Mouse (Mus musculus) G1E (cell line): ENCODE data around the gene Dclre1a. TPM values are rescaled to one million over a fixed set of nuclear protein-coding genes. Genes with fewer than 3 reads are reported as not detected.

Experiments used
- ATAC-seq: 2 replicates; pipeline ENCODE4 v1.8.0; 2016; ENCODE audit warnings: mild to moderate bottlenecking; ENCODE audit not compliant: insufficient number of reproducible peaks, poor library complexity, low FRiP score, severe bottlenecking; ENCODE audit errors: extremely low read depth
- DNase-seq: peaks from one replicate; pipeline ENCODE4 v3.0.0; 2012; ENCODE audit warnings: low spot score
- H3K27me3 ChIP-seq: 2 replicates; pipeline ENCODE4 v1.6.1; 2012; ENCODE audit warnings: mild to moderate bottlenecking, low read length, inconsistent platforms; ENCODE audit not compliant: insufficient read depth
- H3K36me3 ChIP-seq: replicated peaks from 2 replicates; pipeline ENCODE3; 2012; ENCODE audit warnings: mild to moderate bottlenecking, inconsistent platforms
- H3K4me1 ChIP-seq: 2 replicates; pipeline ENCODE4 v1.6.1; 2012; ENCODE audit warnings: low read depth, low read length, inconsistent platforms, mixed read lengths; ENCODE audit not compliant: insufficient read depth
- H3K4me3 ChIP-seq: 2 replicates; pipeline ENCODE4 v1.5.1; 2012; ENCODE audit warnings: low read depth, mild to moderate bottlenecking, inconsistent platforms, low read length, moderate library complexity, mixed read lengths
- H3K9me3 ChIP-seq: replicated peaks from 2 replicates; pipeline ENCODE4 v1.6.1; 2012; ENCODE audit warnings: inconsistent platforms
- CTCF ChIP-seq: IDR thresholded peaks from 2 replicates; pipeline ENCODE4 v1.5.1; 2012; ENCODE audit warnings: low read depth, low read length, inconsistent platforms, mixed read lengths
- GATA1 ChIP-seq: IDR thresholded peaks from 2 replicates; pipeline ENCODE4 v1.6.1; 2012; ENCODE audit warnings: borderline replicate concordance, low read length, inconsistent platforms, mixed read lengths
- GATA2 ChIP-seq: IDR thresholded peaks from 2 replicates; pipeline ENCODE4 v1.6.1; 2012; ENCODE audit warnings: low read depth, low read length, inconsistent platforms, borderline replicate concordance
- POLR2AphosphoS5 ChIP-seq: IDR thresholded peaks from 2 replicates; pipeline ENCODE4 v1.6.1; 2012; ENCODE audit warnings: low read depth, low read length, inconsistent platforms; ENCODE audit not compliant: insufficient replicate concordance
- TAL1 ChIP-seq: conservative IDR thresholded peaks from 2 replicates; pipeline ENCODE4 v1.6.1; 2012; ENCODE audit warnings: low read depth, low read length, inconsistent platforms, mixed read lengths
- polyA plus RNA-seq: library from polyadenylated mRNA; stranded (reverse); fragments of >175 nt; gene quantifications from 2 replicates; pipeline ENCODE4 v1.2.3, GENCODE M21; 2012
- total RNA-seq, 2 experiments: library from RNA; stranded (forward) in 1 of 2; stranded (reverse) in 1 of 2; fragments of 200-1000 nt in 1 of 2; fragments of >200 nt in 1 of 2; fragmentation: Nextera tagmentation in 1 of 2; gene quantifications; 2 replicates each; pipeline ENCODE4 v1.2.3; 2014 to 2017

The Dclre1a gene
- total and polyA plus RNA-seq, 3 experiments, result 4.2 to 76.8 (median 32.4) TPM

DNA sequence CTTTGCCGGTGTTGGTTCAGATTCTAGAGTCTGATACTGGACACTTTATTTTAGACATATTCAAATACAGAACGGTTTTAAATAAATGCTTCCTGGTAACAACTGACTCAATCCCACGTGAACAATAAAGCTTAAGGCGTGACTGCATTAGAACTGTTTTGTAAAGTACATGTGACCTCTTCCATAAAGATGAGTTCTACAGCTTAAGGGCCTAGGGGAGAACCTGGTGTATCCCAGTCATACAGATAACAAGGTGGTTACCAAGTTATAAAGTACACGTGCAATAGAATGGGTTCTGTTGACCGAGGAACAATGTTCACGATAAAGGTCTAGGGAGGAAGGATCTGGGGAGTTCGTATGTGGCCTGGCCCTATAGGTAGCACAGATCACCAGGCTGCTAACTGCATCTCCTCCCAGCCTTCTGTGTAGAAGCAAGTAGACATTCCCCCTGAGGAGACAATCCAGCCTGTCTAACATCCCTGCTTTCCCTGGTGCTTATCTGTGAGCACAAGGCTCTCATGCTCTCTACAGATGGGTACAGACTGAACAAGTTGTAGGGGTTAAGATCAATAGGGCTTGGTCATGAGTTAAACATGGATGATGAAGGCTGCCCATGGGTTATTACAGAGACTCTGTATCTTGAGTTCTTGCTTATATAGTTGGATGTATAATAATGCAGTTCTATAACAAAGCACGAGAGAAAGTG, 14.6 kb upstream of the Dclre1a start:
- no peak overlapping the region for H3K4me3 ChIP-seq
- peaks cover 54% of the 10 kb centered on the region for H3K4me1 ChIP-seq
- DNase-seq (no peak), ATAC-seq (no peak)
- no peak for TF ChIP-seq POLR2AphosphoS5
- no peak for TF ChIP-seq TAL1
- no peak for TF ChIP-seq GATA1
- H3K36me3 ChIP-seq, result peaks cover 74% of the 10 kb centered on the region
- H3K27me3 ChIP-seq, result no peaks in the 10 kb centered on the region
- no peaks in the 10 kb centered on the region for H3K9me3 ChIP-seq

DNA sequence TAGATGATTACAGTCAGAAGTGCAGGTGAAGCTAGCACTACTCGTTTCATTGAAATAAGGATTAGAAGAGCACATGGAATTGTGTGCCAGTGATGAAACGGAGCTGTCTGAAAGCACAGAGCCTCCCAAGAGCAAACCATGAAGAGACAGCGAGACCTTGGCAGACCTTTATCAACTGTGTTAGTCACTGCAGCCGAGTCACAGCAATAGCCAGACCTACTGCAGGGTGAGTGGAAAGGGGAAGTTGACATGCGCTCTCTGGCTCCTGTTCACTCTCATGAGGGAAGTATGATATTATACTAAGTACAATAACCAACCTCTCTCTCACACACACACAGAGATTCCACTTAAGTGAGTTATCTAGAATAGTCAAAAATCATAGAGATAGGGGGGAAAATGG, 8.0 kb upstream of the Dclre1a start:
- H3K9me3 ChIP-seq, result no peaks in the 10 kb centered on the region
- peaks cover 83% of the 10 kb centered on the region for H3K36me3 ChIP-seq
- peaks cover 27% of the 10 kb centered on the region for H3K4me1 ChIP-seq
- no peaks in the 10 kb centered on the region for H3K27me3 ChIP-seq
- no peak overlapping the region; the same call in 1 of the 2 replicates for H3K4me3 ChIP-seq
- peak; percentile 82 for DNase-seq
- TF ChIP-seq GATA1, result no peak
- TF ChIP-seq POLR2AphosphoS5, result no peak
- no peak for TF ChIP-seq GATA2
- peak; percentile 73 for ATAC-seq

DNA sequence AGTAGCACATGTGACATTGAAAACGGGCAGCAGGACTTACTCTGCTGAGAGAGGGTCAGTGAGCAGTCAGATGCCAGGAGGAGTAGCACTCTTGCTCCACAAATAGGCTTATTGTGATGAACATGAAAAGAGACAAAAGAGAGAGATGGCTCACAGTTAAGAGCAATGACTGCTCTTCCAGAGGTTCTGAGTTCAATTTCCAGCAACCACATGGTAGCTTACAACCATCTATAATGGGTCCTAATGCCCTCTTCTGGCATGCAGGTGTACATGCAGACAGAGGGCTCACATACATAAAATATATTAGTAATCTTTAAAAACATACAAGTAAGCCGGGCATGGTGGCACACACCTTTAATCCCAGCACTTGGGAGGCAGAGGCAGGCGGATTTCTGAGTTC, 5.2 kb upstream of the Dclre1a start:
- Histone ChIP-seq H3K4me3 (no peak overlapping the region), H3K36me3 (peaks cover 64% of the 10 kb centered on the region), H3K9me3 (no peaks in the 10 kb centered on the region), H3K4me1 (peaks cover 30% of the 10 kb centered on the region), H3K27me3 (no peaks in the 10 kb centered on the region)
- DNase-seq (no peak), ATAC-seq (no peak)
- TF ChIP-seq CTCF (no peak), TAL1 (no peak), GATA2 (no peak), GATA1 (no peak), POLR2AphosphoS5 (no peak)

DNA sequence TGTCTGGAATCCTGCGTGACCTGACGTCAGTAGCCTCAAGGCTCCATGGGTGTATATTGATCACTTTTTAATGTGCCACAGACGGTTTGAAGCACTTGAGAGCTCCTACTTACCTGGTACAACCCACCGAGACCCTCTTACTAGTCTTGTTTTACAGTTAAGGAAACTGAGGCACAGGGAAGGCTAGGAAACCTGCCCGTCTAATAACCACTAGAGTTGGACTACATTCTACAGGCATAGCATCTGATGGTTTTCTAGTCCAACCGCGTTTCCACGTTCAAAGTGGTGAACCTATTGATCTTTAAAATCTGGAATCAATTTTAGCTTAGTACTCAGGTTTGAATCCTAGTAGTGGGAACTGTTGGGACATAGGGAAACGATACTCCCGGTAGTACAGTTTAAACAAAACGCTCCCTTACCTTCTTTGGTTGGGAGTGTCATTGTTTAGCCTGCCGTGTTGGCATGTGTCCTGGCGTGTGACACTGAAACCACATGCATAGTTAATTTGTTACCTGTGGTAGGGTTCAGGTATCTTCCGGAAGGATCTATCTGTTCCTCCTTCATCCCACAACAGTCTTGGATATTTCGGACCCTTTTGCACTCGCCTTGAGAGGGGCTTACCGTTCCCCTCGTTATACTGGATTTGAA, 1.1 kb upstream of the Dclre1a start:
- Histone ChIP-seq H3K4me1 (peaks cover 43% of the 10 kb centered on the region), H3K4me3 (peak overlapping the region; percentile 90), H3K27me3 (no peaks in the 10 kb centered on the region), H3K36me3 (peaks cover 53% of the 10 kb centered on the region), H3K9me3 (no peaks in the 10 kb centered on the region)
- DNase-seq, result no peak
- TF ChIP-seq GATA1, result no peak
- TF ChIP-seq POLR2AphosphoS5, result no peak
- no peak for TF ChIP-seq GATA2
- no peak for TF ChIP-seq CTCF
- TF ChIP-seq TAL1, result no peak
- no peak for ATAC-seq

DNA sequence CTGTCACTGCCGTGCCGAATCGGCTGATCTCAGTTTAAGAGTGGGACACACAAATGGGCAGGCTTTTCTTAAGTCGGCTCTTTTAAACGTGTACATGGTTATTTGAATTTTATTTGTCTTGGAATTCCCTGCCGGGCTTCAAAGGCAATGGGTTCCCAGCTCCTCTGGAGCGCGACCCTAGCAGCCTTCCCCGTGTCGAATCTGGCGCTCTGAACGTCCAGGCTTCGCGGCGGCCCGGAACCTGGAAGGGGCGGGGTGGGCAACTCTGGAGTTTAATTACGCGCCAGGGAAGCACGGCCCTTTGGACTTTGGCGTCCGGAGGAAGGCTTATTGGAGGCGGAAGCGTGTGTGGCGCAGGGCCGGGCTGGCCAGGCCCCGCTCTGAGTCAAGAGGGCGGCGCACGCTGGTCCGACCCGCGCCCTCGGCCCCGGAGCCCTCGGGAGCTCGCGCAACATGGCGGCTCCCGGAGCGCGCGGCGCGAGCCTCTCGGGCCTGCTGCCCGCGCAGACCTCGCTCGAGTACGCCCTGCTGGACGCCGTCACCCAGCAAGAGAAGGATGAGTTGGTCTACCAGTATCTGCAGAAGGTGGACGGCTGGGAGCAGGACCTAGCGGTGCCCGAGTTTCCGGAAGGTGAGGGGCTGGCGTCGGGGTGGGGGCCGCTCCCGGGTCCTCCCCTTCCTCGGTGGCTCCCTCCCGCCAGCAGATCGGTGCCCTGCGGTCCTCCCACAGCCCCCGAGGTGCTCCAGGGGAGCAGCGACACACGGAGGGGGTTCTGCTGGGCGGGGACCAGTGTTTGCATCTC, 409 bp upstream of the Dclre1a start, which contains the start of gene Nhlrc2:
Nhlrc2 (plus strand) TSS at position 32 of the 803 bp plus-strand sequence.
- Histone ChIP-seq H3K9me3 (no peaks in the 10 kb centered on the region), H3K36me3 (peaks cover 56% of the 10 kb centered on the region), H3K4me1 (peaks cover 47% of the 10 kb centered on the region), H3K27me3 (no peaks in the 10 kb centered on the region), H3K4me3 (peak within 1 kb of the TSS; percentile 90)
- no peak for TF ChIP-seq TAL1
- TF ChIP-seq GATA1, result no peak
- no peak for TF ChIP-seq CTCF
- TF ChIP-seq GATA2, result no peak
- TF ChIP-seq POLR2AphosphoS5, result no peak
- ATAC-seq, result peak; percentile 65
- peak; percentile 71 for DNase-seq

GRCm38 (mm10) chr19:56546031-56546430, 2.0 kb downstream of the Dclre1a start:
- ATAC-seq (no peak), DNase-seq (no peak)
- no peaks in the 10 kb centered on the region for H3K27me3 ChIP-seq
- H3K36me3 ChIP-seq, result peaks cover 54% of the 10 kb centered on the region
- peaks cover 44% of the 10 kb centered on the region for H3K4me1 ChIP-seq
- TF ChIP-seq GATA2, result no peak
- no peak for TF ChIP-seq CTCF
- no peak for TF ChIP-seq TAL1
- TF ChIP-seq GATA1, result no peak
- TF ChIP-seq POLR2AphosphoS5, result no peak
- H3K4me3 ChIP-seq, result no peak overlapping the region; the same call in 1 of the 2 replicates
- H3K9me3 ChIP-seq, result no peaks in the 10 kb centered on the region
